Mouse (Mus musculus) embryonic facial prominence, embryonic 15.5 days (tissue): Measurements from ENCODE around the gene Rad54l2. TPM values are rescaled to one million over a fixed set of nuclear protein-coding genes. Genes with fewer than 3 reads are reported as not detected.
A peak's percentile ranks its signal among the peaks of the same experiment; 100 is the strongest.

Source experiments
- ATAC-seq: fragments of 200-750 bp; cut with Nextera tagmentation; 2 replicates; pipeline ENCODE4 v1.8.0; 2017; ENCODE audit warnings: low read depth, moderate TSS enrichment; ENCODE audit not compliant: insufficient number of reproducible peaks, low FRiP score, low TSS enrichment
- H3K27ac ChIP-seq: fragments of 300-500 bp; sonication (generic); replicated peaks from 2 replicates; pipeline ENCODE4 v1.5.1; 2015; ENCODE audit warnings: mild to moderate bottlenecking, inconsistent platforms
- H3K27me3 ChIP-seq: fragments of 300-500 bp; sonication (generic); 2 replicates; pipeline ENCODE4 v1.6.1; 2015; ENCODE audit warnings: inconsistent platforms
- H3K36me3 ChIP-seq: fragments of 300-500 bp; sonication (generic); 2 replicates; pipeline ENCODE4 v1.6.1; 2015; ENCODE audit warnings: mild to moderate bottlenecking, inconsistent platforms
- H3K4me1 ChIP-seq: fragments of 300-500 bp; sonication (generic); 2 replicates; pipeline ENCODE4 v1.6.1; 2015; ENCODE audit warnings: inconsistent platforms
- H3K4me2 ChIP-seq: fragments of 300-500 bp; sonication (generic); replicated peaks from 2 replicates; pipeline ENCODE4 v1.6.1; 2015; ENCODE audit warnings: mild to moderate bottlenecking, inconsistent platforms
- H3K4me3 ChIP-seq: fragments of 300-500 bp; sonication (generic); replicated peaks from 2 replicates; pipeline ENCODE4 v1.5.1; 2015; ENCODE audit warnings: mild to moderate bottlenecking, inconsistent platforms
- H3K9ac ChIP-seq: fragments of 300-500 bp; sonication (generic); 2 replicates; pipeline ENCODE4 v1.6.1; 2015; ENCODE audit warnings: inconsistent platforms
- H3K9me3 ChIP-seq: fragments of 300-500 bp; sonication (generic); replicated peaks from 2 replicates; pipeline ENCODE4 v1.6.1; 2016; ENCODE audit warnings: inconsistent platforms
- WGBS: fragments of 180-500 bp; shearing (Covaris S2); methylation state at CpG from one replicate; pipeline ENCODE4 v1.1.7; 2015; 5-methylcytosine and 5-hydroxymethylcytosine counted together
- polyA plus RNA-seq: library from polyadenylated mRNA; unstranded; fragments of >200 nt; fragmentation: Nextera tagmentation; extraction: Ambion mirVana; gene quantifications from 2 replicates; pipeline ENCODE4 v1.2.1, GENCODE M21; 2015

Gene Rad54l2
- polyA plus RNA-seq = 6.5 and 6.9 TPM in 2 replicates

GRCm38 (mm10) chr9:106788812-106789321 is at the start of gene Rad54l2:
TSS of gene Rad54l2 (minus strand) at chr9:106789194.
- Histone ChIP-seq H3K4me3 (peak within 1 kb of the TSS; percentile 100), H3K9ac (peak within 1 kb of the TSS; percentile 100), H3K9me3 (no peaks in the 10 kb centered on the region), H3K36me3 (no peaks in the 10 kb centered on the region), H3K4me2 (peak within 1 kb of the TSS; percentile 81), H3K27me3 (no peaks in the 10 kb centered on the region), H3K27ac (peak within 1 kb of the TSS; percentile 91), H3K4me1 (peaks cover 12% of the 10 kb centered on the region)
- peak; percentile 85 for ATAC-seq
- WGBS = under 1% methylated on average over 47 of the region's 49 CpGs

GRCm38 (mm10) chr9:106822381-106823104 is 33.5 kb upstream of the Rad54l2 start:
- H3K36me3 ChIP-seq = no peaks in the 10 kb centered on the region
- peak; percentile 80 for ATAC-seq
- H3K9me3 ChIP-seq = no peaks in the 10 kb centered on the region
- WGBS = under 1% methylated on average over 32 of the region's 32 CpGs
- H3K4me2 ChIP-seq = peak overlapping the region; percentile 60
- peak overlapping the region; percentile 92 for H3K4me3 ChIP-seq
- no peaks in the 10 kb centered on the region for H3K27me3 ChIP-seq
- peak overlapping the region; percentile 95 for H3K27ac ChIP-seq
- H3K9ac ChIP-seq = peak overlapping the region; percentile 95
- 0 out of 2 replicates have a peak, but pooled peaks cover 3% of the 10 kb centered on the region for H3K4me1 ChIP-seq

GRCm38 (mm10) chr9:106821618-106822380 is 32.8 kb upstream of the Rad54l2 start, which contains the start of gene Dcaf1:
TSS of gene Dcaf1 (plus strand) at chr9:106821874.
- H3K27me3 ChIP-seq = no peaks in the 10 kb centered on the region
- peak within 1 kb of the TSS; percentile 92 for H3K4me3 ChIP-seq
- H3K4me1 ChIP-seq = 0 out of 2 replicates have a peak, but pooled peaks cover 3% of the 10 kb centered on the region
- peak within 1 kb of the TSS; percentile 95 for H3K27ac ChIP-seq
- H3K9ac ChIP-seq = peak within 1 kb of the TSS; percentile 95
- under 1% methylated on average over 55 of the region's 71 CpGs for WGBS
- peak; percentile 98 for ATAC-seq
- H3K36me3 ChIP-seq = no peaks in the 10 kb centered on the region
- no peaks in the 10 kb centered on the region for H3K9me3 ChIP-seq
- peak within 1 kb of the TSS; percentile 60 for H3K4me2 ChIP-seq

- H3K36me3 ChIP-seq = no peaks in the 10 kb centered on the region
- H3K27me3 ChIP-seq = no peaks in the 10 kb centered on the region
- 48% methylated on average over 15 of the region's 15 CpGs for WGBS
- peak overlapping the region; percentile 92 for H3K4me3 ChIP-seq
- 0 out of 2 replicates have a peak, but pooled peaks cover 3% of the 10 kb centered on the region for H3K4me1 ChIP-seq
- H3K9ac ChIP-seq = 0 out of 2 replicates have a peak overlapping the region, but pooled peaks have one; percentile 37
- H3K9me3 ChIP-seq = no peaks in the 10 kb centered on the region
- peak overlapping the region; percentile 52 for H3K4me2 ChIP-seq
- ATAC-seq = no peak
- H3K27ac ChIP-seq = peak overlapping the region; percentile 44; the same call in 1 of the 2 replicates
Measured at GRCm38 (mm10) chr9:106821050-106821617, 32.1 kb upstream of the Rad54l2 start.

- Histone ChIP-seq H3K36me3 (no peaks in the 10 kb centered on the region), H3K4me1 (0 out of 2 replicates have a peak, but pooled peaks cover 3% of the 10 kb centered on the region), H3K4me2 (no peak overlapping the region), H3K27me3 (no peaks in the 10 kb centered on the region), H3K9me3 (no peaks in the 10 kb centered on the region), H3K9ac (no peak overlapping the region), H3K27ac (no peak overlapping the region), H3K4me3 (no peak overlapping the region)
- ATAC-seq = no peak
- 89% methylated on average over 1 of the region's 1 CpGs for WGBS
Measured at GRCm38 (mm10) chr9:106819201-106819600, 30.2 kb upstream of the Rad54l2 start.

GRCm38 (mm10) chr9:106818191-106818590 is 29.2 kb upstream of the Rad54l2 start:
- 76% methylated on average over 6 of the region's 6 CpGs for WGBS
- Histone ChIP-seq H3K4me2 (no peak overlapping the region), H3K9me3 (no peaks in the 10 kb centered on the region), H3K27me3 (no peaks in the 10 kb centered on the region), H3K9ac (no peak overlapping the region), H3K27ac (no peak overlapping the region), H3K4me1 (0 out of 2 replicates have a peak, but pooled peaks cover 3% of the 10 kb centered on the region), H3K4me3 (no peak overlapping the region), H3K36me3 (no peaks in the 10 kb centered on the region)
- no peak for ATAC-seq

- Histone ChIP-seq H3K9ac (no peak overlapping the region), H3K36me3 (no peaks in the 10 kb centered on the region), H3K27ac (no peak overlapping the region), H3K4me2 (no peak overlapping the region), H3K9me3 (peaks cover 7% of the 10 kb centered on the region; the same call in 1 of the 2 replicates), H3K4me1 (no peaks in the 10 kb centered on the region), H3K4me3 (no peak overlapping the region), H3K27me3 (no peaks in the 10 kb centered on the region)
- 66% methylated on average over 4 of the region's 4 CpGs for WGBS
- ATAC-seq = no peak; the same call in 1 of the 2 replicates
Measured at GRCm38 (mm10) chr9:106806503-106806902, 17.5 kb upstream of the Rad54l2 start.

- Histone ChIP-seq H3K4me1 (peaks cover 12% of the 10 kb centered on the region), H3K27ac (no peak overlapping the region), H3K4me3 (no peak overlapping the region), H3K36me3 (no peaks in the 10 kb centered on the region), H3K9ac (no peak overlapping the region), H3K4me2 (no peak overlapping the region), H3K27me3 (no peaks in the 10 kb centered on the region), H3K9me3 (no peaks in the 10 kb centered on the region)
- no peak for ATAC-seq
- 60% methylated on average over 6 of the region's 6 CpGs for WGBS
Measured at GRCm38 (mm10) chr9:106790831-106791230, 1.8 kb upstream of the Rad54l2 start.

- peak overlapping the region; percentile 100 for H3K9ac ChIP-seq
- no peak for ATAC-seq
- H3K4me3 ChIP-seq = peak overlapping the region; percentile 100
- H3K27me3 ChIP-seq = no peaks in the 10 kb centered on the region
- 13% methylated on average over 10 of the region's 10 CpGs for WGBS
- H3K36me3 ChIP-seq = no peaks in the 10 kb centered on the region
- H3K4me1 ChIP-seq = peaks cover 12% of the 10 kb centered on the region
- H3K27ac ChIP-seq = peak overlapping the region; percentile 91; the same call in 1 of the 2 replicates
- H3K9me3 ChIP-seq = no peaks in the 10 kb centered on the region
- H3K4me2 ChIP-seq = peak overlapping the region; percentile 81
Measured at GRCm38 (mm10) chr9:106789363-106789762, 369 bp upstream of the Rad54l2 start.

- Histone ChIP-seq H3K27ac (peak overlapping the region; percentile 91), H3K4me3 (peak overlapping the region; percentile 100), H3K27me3 (no peaks in the 10 kb centered on the region), H3K36me3 (no peaks in the 10 kb centered on the region), H3K9ac (peak overlapping the region; percentile 100), H3K4me1 (peaks cover 12% of the 10 kb centered on the region), H3K9me3 (no peaks in the 10 kb centered on the region), H3K4me2 (peak overlapping the region; percentile 81)
- 8% methylated on average over 23 of the region's 23 CpGs for WGBS
- ATAC-seq = no peak
Measured at GRCm38 (mm10) chr9:106787979-106788811, 799 bp downstream of the Rad54l2 start.
